Mouse (Mus musculus): ENCODE measurements around the gene Tcf7l2. TPM values are rescaled to one million over a fixed set of nuclear protein-coding genes. Genes with fewer than 3 reads are reported as not detected.
A peak's percentile ranks its signal among the peaks of the same experiment; 100 is the strongest.

Gene Tcf7l2
- total RNA-seq, 2 experiments from 2014 or later: 2.9 to 9.3 TPM

- no peak for ATAC-seq (replicated peaks; ENCODE audit: poor library complexity, severe bottlenecking)
Measured at GRCm38 (mm10) chr19:55926858-55927673, 185.4 kb downstream of the Tcf7l2 start.

GRCm38 (mm10) chr19:55927674-55928061, 186.0 kb downstream of the Tcf7l2 start:
- ATAC-seq (replicated peaks; ENCODE audit: poor library complexity, severe bottlenecking): no peak

GRCm38 (mm10) chr19:55928674-55929073, 187.1 kb downstream of the Tcf7l2 start:
- ATAC-seq (replicated peaks; ENCODE audit: poor library complexity, severe bottlenecking): no peak

- ATAC-seq (replicated peaks; ENCODE audit: poor library complexity, severe bottlenecking): no peak
Measured at GRCm38 (mm10) chr19:55931642-55932041, 190.0 kb downstream of the Tcf7l2 start.

- no peak for ATAC-seq (replicated peaks; ENCODE audit: poor library complexity, severe bottlenecking)
Measured at GRCm38 (mm10) chr19:55933947-55934729, 192.5 kb downstream of the Tcf7l2 start.

- no peak for ATAC-seq (replicated peaks; ENCODE audit: poor library complexity, severe bottlenecking)
Measured at GRCm38 (mm10) chr19:55934730-55935003, 193.0 kb downstream of the Tcf7l2 start.

DNA sequence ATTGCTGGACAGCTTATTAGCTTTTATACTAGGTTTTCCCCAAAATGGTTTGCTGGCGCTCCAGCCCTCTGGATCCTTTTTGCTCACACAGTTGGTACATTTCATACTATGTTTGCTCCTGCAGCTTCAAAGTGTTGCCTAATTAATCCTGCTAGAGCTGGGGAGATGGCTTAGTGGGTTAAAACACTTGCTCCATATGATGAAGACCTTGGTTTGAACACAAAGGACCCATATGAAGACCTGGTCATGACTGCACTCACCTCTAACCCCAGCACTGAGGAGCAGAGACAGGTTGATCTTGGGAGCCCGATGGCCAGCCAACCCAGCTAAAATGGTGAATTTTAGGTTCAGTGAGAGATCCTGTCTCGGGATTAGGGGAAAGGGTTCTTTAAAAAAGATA, 195.4 kb downstream of the Tcf7l2 start:
- ATAC-seq (replicated peaks; ENCODE audit: poor library complexity, severe bottlenecking): no peak

GRCm38 (mm10) chr19:55938254-55939046, 196.8 kb downstream of the Tcf7l2 start:
- ATAC-seq (replicated peaks; ENCODE audit: poor library complexity, severe bottlenecking): no peak

DNA sequence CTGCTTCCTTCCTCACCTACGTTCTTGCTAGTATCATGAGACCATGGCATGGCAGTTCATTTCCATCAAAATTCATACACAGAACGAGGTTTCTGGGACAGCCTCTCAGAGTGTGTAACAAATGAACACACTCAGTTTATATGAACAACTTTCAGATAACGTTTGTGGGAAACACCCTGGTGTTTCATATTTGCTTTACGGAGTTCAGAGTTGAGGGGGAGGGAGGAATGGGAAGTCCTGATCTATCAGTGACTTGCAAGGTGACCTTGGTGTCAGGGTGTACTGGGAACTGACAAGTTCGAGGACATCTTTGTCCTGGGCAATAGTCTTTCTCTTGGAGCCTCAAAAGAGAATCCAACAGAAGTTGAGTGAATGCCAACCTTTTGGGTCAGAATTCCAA, 197.5 kb downstream of the Tcf7l2 start:
- no peak for ATAC-seq (replicated peaks; ENCODE audit: poor library complexity, severe bottlenecking)

DNA sequence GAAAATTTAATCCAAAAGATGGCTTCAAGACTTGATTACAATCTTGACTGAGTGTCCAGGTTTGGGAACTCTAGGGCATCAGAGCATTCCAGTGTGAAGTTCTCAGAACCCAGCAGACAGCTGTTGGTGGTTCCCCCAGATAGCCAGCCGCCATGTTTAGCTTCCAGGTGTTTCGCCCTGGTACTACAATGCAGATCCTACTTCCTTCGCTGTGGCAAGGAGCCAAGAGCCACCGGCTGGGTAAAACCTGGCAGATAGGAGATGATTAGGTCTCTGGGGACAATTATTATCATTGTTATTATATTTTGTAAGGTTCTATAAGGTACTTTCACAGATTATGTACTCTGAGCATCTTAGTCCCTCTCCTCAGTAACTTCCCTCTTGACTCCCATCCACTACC, 198.1 kb downstream of the Tcf7l2 start:
- ATAC-seq (replicated peaks; ENCODE audit: poor library complexity, severe bottlenecking): no peak

- ATAC-seq (replicated peaks; ENCODE audit: poor library complexity, severe bottlenecking): no peak
Measured at GRCm38 (mm10) chr19:55940538-55941252, 199.1 kb downstream of the Tcf7l2 start.

DNA sequence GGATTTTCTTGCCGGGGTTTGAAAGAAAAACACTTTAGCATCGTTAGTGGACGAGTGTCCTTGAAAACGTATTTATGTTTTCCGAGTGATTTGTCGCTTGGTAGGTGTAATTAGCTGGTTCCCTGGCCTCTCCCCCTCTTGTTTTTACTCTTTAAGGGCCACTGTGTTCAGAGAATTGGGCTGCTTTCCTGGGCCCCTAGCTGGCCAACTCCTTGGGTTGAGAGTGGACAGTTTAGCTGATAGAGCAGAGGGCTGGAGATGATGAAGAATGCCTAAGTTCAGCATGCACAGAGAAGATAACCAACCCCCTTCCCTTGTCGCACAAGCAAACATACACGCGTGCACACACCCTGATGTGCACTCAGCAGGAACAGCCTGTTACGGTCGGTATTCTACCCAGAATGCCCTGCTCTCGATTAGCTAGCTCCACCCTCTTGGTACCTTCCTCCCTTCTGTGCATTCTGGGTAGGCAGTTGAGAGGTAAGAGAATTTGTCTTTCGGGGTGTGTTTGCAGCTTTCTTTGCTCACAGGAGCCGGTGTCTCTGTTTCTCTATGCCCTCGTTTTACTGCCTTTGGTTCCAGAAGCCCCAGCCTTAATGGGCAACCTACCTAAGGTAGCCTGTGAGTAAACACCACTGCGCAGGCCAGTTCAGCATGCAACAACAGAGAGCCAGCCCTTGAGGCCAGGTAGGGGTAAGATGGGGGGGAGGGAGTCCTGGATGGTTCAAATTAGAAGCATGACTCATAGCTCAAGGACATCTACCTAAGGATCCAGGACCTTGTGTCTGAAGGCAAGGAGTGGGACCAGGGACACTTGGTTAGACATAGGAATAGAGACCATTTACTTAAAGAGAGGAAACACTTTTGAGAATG, 199.9 kb downstream of the Tcf7l2 start:
- ATAC-seq (replicated peaks; ENCODE audit: poor library complexity, severe bottlenecking): no peak

- no peak for ATAC-seq (replicated peaks; ENCODE audit: poor library complexity, severe bottlenecking)
Measured at GRCm38 (mm10) chr19:55951397-55951796, 209.8 kb downstream of the Tcf7l2 start.

GRCm38 (mm10) chr19:55953207-55953606, 211.6 kb downstream of the Tcf7l2 start:
- ATAC-seq (replicated peaks; ENCODE audit: poor library complexity, severe bottlenecking): no peak

GRCm38 (mm10) chr19:55955126-55955525, 213.5 kb downstream of the Tcf7l2 start:
- no peak for ATAC-seq (replicated peaks; ENCODE audit: poor library complexity, severe bottlenecking)

- no peak for ATAC-seq (replicated peaks; ENCODE audit: poor library complexity, severe bottlenecking)
Measured at GRCm38 (mm10) chr19:55956745-55957144, 215.1 kb downstream of the Tcf7l2 start.

DNA sequence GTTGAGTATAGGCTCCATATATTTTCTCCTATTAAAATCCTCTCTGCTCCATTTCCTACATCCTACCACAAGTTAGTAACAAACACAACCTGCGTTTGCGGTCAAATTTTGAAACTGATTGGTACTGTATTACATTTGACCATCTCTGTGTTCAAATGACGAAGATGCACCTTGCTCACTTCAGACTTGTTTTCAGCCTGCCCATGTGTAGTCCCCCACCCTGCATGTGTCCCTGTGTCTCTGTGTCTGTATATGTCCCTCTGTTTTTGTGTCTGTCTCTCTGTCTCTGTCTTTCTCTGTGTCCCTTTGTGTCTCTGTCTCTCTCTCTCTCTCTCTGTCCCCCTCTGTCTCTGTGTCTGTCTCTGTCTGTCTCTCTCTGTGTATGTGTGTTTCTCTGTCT, 222.8 kb downstream of the Tcf7l2 start:
- no peak for ATAC-seq (replicated peaks; ENCODE audit: poor library complexity, severe bottlenecking)

- ATAC-seq (replicated peaks; ENCODE audit: poor library complexity, severe bottlenecking): no peak
Measured at GRCm38 (mm10) chr19:55966066-55966465, 224.4 kb downstream of the Tcf7l2 start.

DNA sequence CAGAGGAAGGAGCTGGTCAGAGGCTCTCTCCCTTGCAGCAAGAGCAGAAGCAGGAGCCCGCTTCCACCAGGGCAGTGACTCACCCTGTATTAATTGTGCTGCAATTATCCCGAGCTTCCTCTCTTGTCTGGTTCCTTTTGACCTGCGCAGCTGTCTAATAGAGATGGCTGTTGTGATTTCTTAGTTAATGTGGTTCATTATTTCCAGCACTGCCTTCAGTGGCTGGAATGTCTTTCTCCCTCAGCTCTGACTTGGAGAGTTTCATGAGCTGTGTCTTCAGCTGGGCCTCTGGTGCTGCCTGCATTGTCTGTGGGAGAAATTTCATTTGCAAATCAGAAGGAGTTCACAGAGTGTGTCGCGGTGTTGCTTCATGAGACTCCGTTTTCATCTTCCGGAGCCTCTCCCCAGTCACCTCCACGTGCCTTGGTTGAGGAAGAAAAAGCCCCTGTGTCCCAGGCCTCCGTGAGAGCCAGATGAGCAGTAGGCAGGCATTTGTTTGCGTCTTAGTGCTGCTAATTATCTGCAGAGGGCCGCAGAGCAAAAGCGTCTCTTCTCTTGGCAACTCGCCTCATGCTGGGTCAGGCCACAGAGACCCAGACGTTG, 228.4 kb downstream of the Tcf7l2 start:
- peak; percentile 61 for ATAC-seq (replicated peaks; ENCODE audit: poor library complexity, severe bottlenecking)

Measured in granulocyte monocyte progenitor cell, adult 5-6 weeks (primary cell).